Mouse (Mus musculus): Measurements from ENCODE around the gene Ptrh1. TPM values are rescaled to one million over a fixed set of nuclear protein-coding genes. Genes with fewer than 3 reads are reported as not detected.

Gene Ptrh1
- total RNA-seq, 2 experiments from 2014 or later: 5.2 to 6.9 TPM

GRCm38 (mm10) chr2:32798251-32798962 is 22.8 kb downstream of the Ptrh1 start:
- DNase-seq: no peak

- DNase-seq: no peak
Observed at GRCm38 (mm10) chr2:32808816-32809566, 33.4 kb downstream of the Ptrh1 start.

- DNase-seq: no peak
Observed at GRCm38 (mm10) chr2:32811959-32812358, 36.4 kb downstream of the Ptrh1 start.

- DNase-seq: no peak
Observed at GRCm38 (mm10) chr2:32816497-32816896, 40.9 kb downstream of the Ptrh1 start.

GRCm38 (mm10) chr2:32816946-32817581 is 41.5 kb downstream of the Ptrh1 start:
- DNase-seq: peak; percentile 66 to 70

- DNase-seq: no peak
Observed at GRCm38 (mm10) chr2:32817589-32817988, 42.0 kb downstream of the Ptrh1 start.

- no peak for DNase-seq
Observed at GRCm38 (mm10) chr2:32818208-32818607, 42.6 kb downstream of the Ptrh1 start.

GRCm38 (mm10) chr2:32821041-32821802 is 45.6 kb downstream of the Ptrh1 start:
- no peak for DNase-seq

- no peak for DNase-seq
Observed at GRCm38 (mm10) chr2:32822643-32823042, 47.1 kb downstream of the Ptrh1 start.

- DNase-seq: no peak
Observed at GRCm38 (mm10) chr2:32823153-32823552, 47.6 kb downstream of the Ptrh1 start.

GRCm38 (mm10) chr2:32823579-32824154 is 48.1 kb downstream of the Ptrh1 start:
- DNase-seq: no peak

- DNase-seq: no peak
Observed at GRCm38 (mm10) chr2:32824181-32824580, 48.6 kb downstream of the Ptrh1 start.

GRCm38 (mm10) chr2:32824778-32825177 is 49.2 kb downstream of the Ptrh1 start:
- DNase-seq: no peak

GRCm38 (mm10) chr2:32825796-32826195 is 50.2 kb downstream of the Ptrh1 start:
- peak in 1 of 2 experiments; percentile 30 for DNase-seq

Other genes starting within 250 kb of the Ptrh1 start
- gene Fam102a, start 240.5 kb upstream of the Ptrh1 start, total RNA-seq (2021): 10 to 100 TPM; 69.4 to 69.8 TPM
- 10 to 100 TPM; 69.1 to 81.8 TPM for gene Dpm2, start 204.9 kb upstream of the Ptrh1 start, total RNA-seq (2021)
- 1 to 10 TPM; 2.9 to 3.8 TPM for gene Pip5kl1, start 201.0 kb upstream of the Ptrh1 start, total RNA-seq (2021)
- gene 9430097D07Rik, start 200.1 kb upstream of the Ptrh1 start, total RNA-seq (2021): 1 to 10 TPM in 1 of 2 experiments, under 1 TPM in 1; 0.37 to 1.0 TPM
- 10 to 100 TPM; 35.6 to 41.2 TPM for gene St6galnac4, start 188.7 kb upstream of the Ptrh1 start, total RNA-seq (2021)
- gene St6galnac6, start 176.1 kb upstream of the Ptrh1 start, total RNA-seq (2021): 100 to 1,000 TPM; 114 to 117 TPM
- gene Ak1, start 154.0 kb upstream of the Ptrh1 start, total RNA-seq (2021): 100 to 1,000 TPM; 114 to 119 TPM
- 10 to 100 TPM; 18.9 to 19.2 TPM for gene Eng, start 129.2 kb upstream of the Ptrh1 start, total RNA-seq (2021)
- gene Fpgs, start 71.6 kb upstream of the Ptrh1 start, total RNA-seq (2021): 10 to 100 TPM in 1 of 2 experiments, 1 to 10 TPM in 1; 9.3 to 11.0 TPM
- gene Cdk9, start 62.7 kb upstream of the Ptrh1 start, total RNA-seq (2021): 100 to 1,000 TPM; 110 to 117 TPM
- gene Sh2d3c, start 54.7 kb upstream of the Ptrh1 start, total RNA-seq (2021): 10 to 100 TPM; 18.7 to 19.1 TPM
- gene 6330409D20Rik, start 34.8 kb upstream of the Ptrh1 start, total RNA-seq (2021): 1 to 10 TPM; 1.2 to 1.3 TPM
- 10 to 100 TPM; 30.0 to 31.6 TPM for gene Tor2a, start 18.6 kb upstream of the Ptrh1 start, total RNA-seq (2021)
- 1 to 10 TPM in 1 of 2 experiments, under 1 TPM in 1; 0.85 to 1.1 TPM for gene Ttc16, start 153 bp upstream of the Ptrh1 start, total RNA-seq (2021)
- under 1 TPM; 0.43 to 0.72 TPM for gene Cfap157, start 8.6 kb downstream of the Ptrh1 start, total RNA-seq (2021)
- 100 to 1,000 TPM; 561 to 604 TPM for gene Stxbp1, start 71.5 kb downstream of the Ptrh1 start, total RNA-seq (2021)
- gene Fam129b, start 100.3 kb downstream of the Ptrh1 start, total RNA-seq (2021): 10 to 100 TPM; 14.0 to 17.7 TPM
- 100 to 1,000 TPM; 110 to 112 TPM for gene Rpl12, start 185.8 kb downstream of the Ptrh1 start, total RNA-seq (2021)
- 10 to 100 TPM; 32.4 to 34.7 TPM for gene Lrsam1, start 185.8 kb downstream of the Ptrh1 start, total RNA-seq (2021)
- 10 to 100 TPM; 18.4 to 18.9 TPM for gene Slc2a8, start 206.3 kb downstream of the Ptrh1 start, total RNA-seq (2021)

Measured in layer of hippocampus, postnatal 36 days (tissue).